Mouse (Mus musculus): ENCODE data around the gene 2510002D24Rik. TPM values are rescaled to one million over a fixed set of nuclear protein-coding genes. Genes with fewer than 3 reads are reported as not detected.

The 2510002D24Rik gene
- 37.4 and 46.3 TPM in 2 replicates for polyA plus RNA-seq (2012; rRNA removed)

GRCm38 (mm10) chr16:18836468-18837208, at the start of gene 2510002D24Rik, which contains the start of gene Gm28539:
Gene 2510002D24Rik, plus strand, starts transcription at chr16:18836578.
Gene Gm28539, plus strand, starts transcription at chr16:18836584.
- WGBS, result 2% methylated on average over 46 of the region's 46 CpGs
- Histone ChIP-seq H3K4me3 (replicated peaks; ENCODE audit: extremely low read depth, low read depth, low read length) (peak within 1 kb of the TSS; percentile 95), H3K4me1 (ENCODE audit: control insufficient read depth, insufficient read depth, low read length) (peaks cover 4% of the 10 kb centered on the region; the same call in 1 of the 2 replicates)
- DNase-seq, result peak; percentile 94
- TF ChIP-seq POLR2A (IDR thresholded peaks at IDR 0.05; ENCODE audit: borderline replicate concordance, extremely low read depth, low read depth, low read length), result peak; percentile 92
- TF ChIP-seq CTCF (IDR thresholded peaks at IDR 0.05; ENCODE audit: insufficient read depth, low read length), result no peak

GRCm38 (mm10) chr16:18786652-18787051, 49.7 kb upstream of the 2510002D24Rik start:
- Histone ChIP-seq H3K4me3 (replicated peaks; ENCODE audit: extremely low read depth, low read depth, low read length) (no peak overlapping the region), H3K4me1 (ENCODE audit: control insufficient read depth, insufficient read depth, low read length) (no peaks in the 10 kb centered on the region)
- TF ChIP-seq CTCF (IDR thresholded peaks at IDR 0.05; ENCODE audit: insufficient read depth, low read length), result no peak
- TF ChIP-seq POLR2A (IDR thresholded peaks at IDR 0.05; ENCODE audit: borderline replicate concordance, extremely low read depth, low read depth, low read length), result no peak
- WGBS, result 96% methylated on average over 10 of the region's 10 CpGs
- no peak for DNase-seq

DNA sequence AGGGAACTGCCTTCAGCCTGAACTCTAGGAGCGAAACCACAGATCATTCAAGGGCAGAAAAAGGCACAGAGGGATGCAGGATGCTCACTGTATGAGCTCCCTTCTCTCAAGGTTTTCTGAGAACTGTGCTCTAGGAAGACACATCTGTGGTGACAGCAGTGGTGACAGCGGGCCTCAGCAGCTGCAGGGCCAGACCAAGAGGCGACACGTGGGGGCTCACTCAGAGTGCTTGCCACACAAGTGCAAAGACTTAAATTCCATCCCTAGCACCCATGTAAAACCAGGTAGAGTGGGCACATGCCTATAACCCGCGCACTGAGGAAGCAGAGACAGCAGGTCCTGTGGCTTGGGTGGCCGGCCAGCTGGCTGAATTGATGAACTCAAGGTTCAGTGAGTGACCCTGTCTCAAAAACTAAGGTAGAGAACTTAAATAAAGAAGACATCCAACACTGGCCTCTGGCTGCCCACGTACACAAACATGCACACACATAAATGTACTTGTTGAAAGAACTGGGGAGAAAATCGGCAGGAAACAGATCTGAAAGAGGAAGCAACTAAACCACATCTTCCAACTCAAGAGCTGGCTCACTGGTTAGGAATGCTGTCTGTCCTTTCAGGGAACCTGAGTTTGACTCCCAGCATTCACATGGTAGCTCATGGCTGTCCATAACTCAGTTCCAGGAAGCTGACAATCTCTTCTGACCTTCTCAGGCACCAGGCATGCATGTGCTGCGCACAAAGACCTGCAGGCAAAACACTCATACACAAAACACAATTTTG, 47.6 kb upstream of the 2510002D24Rik start:
- no peak for DNase-seq
- 78% methylated on average over 10 of the region's 10 CpGs for WGBS
- Histone ChIP-seq H3K4me1 (ENCODE audit: control insufficient read depth, insufficient read depth, low read length) (no peaks in the 10 kb centered on the region), H3K4me3 (replicated peaks; ENCODE audit: extremely low read depth, low read depth, low read length) (no peak overlapping the region)
- no peak for TF ChIP-seq CTCF (IDR thresholded peaks at IDR 0.05; ENCODE audit: insufficient read depth, low read length)
- no peak for TF ChIP-seq POLR2A (IDR thresholded peaks at IDR 0.05; ENCODE audit: borderline replicate concordance, extremely low read depth, low read depth, low read length)

GRCm38 (mm10) chr16:18795223-18795899, 41.0 kb upstream of the 2510002D24Rik start:
- DNase-seq, result no peak
- WGBS, result 94% methylated on average over 11 of the region's 11 CpGs
- Histone ChIP-seq H3K4me3 (replicated peaks; ENCODE audit: extremely low read depth, low read depth, low read length) (no peak overlapping the region), H3K4me1 (ENCODE audit: control insufficient read depth, insufficient read depth, low read length) (no peaks in the 10 kb centered on the region)
- TF ChIP-seq POLR2A (IDR thresholded peaks at IDR 0.05; ENCODE audit: borderline replicate concordance, extremely low read depth, low read depth, low read length) (no peak), CTCF (IDR thresholded peaks at IDR 0.05; ENCODE audit: insufficient read depth, low read length) (no peak)

- Histone ChIP-seq H3K4me3 (replicated peaks; ENCODE audit: extremely low read depth, low read depth, low read length) (no peak overlapping the region), H3K4me1 (ENCODE audit: control insufficient read depth, insufficient read depth, low read length) (no peaks in the 10 kb centered on the region)
- WGBS, result 72% methylated on average over 7 of the region's 7 CpGs
- no peak for DNase-seq
- no peak for TF ChIP-seq POLR2A (IDR thresholded peaks at IDR 0.05; ENCODE audit: borderline replicate concordance, extremely low read depth, low read depth, low read length)
- TF ChIP-seq CTCF (IDR thresholded peaks at IDR 0.05; ENCODE audit: insufficient read depth, low read length), result no peak
Observed at GRCm38 (mm10) chr16:18796645-18797044, 39.7 kb upstream of the 2510002D24Rik start.

DNA sequence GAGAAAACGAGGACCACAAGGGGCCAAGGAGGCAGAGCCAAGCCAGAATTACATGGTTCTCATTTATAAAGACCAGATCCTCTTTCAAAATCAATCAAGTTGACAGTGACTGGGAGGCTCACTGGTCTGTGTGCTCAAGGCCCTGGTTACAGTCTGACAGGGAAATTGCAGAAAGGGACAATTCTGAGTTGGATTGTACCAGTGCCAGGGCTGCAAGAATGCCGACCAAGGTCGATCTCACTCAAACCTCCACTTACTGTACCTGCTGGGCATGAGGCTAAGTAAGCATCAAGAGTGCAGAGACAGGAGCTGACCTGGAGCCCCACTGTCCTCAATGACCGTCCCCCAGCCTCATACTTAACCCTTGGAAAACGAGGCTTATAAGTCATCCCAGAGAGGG, 38.2 kb upstream of the 2510002D24Rik start:
- 93% methylated on average over 5 of the region's 5 CpGs for WGBS
- H3K4me3 ChIP-seq (replicated peaks; ENCODE audit: extremely low read depth, low read depth, low read length), result no peak overlapping the region
- TF ChIP-seq POLR2A (IDR thresholded peaks at IDR 0.05; ENCODE audit: borderline replicate concordance, extremely low read depth, low read depth, low read length), result no peak
- no peak for TF ChIP-seq CTCF (IDR thresholded peaks at IDR 0.05; ENCODE audit: insufficient read depth, low read length)
- no peak for DNase-seq
- no peaks in the 10 kb centered on the region for H3K4me1 ChIP-seq (ENCODE audit: control insufficient read depth, insufficient read depth, low read length)

GRCm38 (mm10) chr16:18798841-18799240, 37.5 kb upstream of the 2510002D24Rik start:
- 45% methylated on average over 2 of the region's 2 CpGs for WGBS
- no peak overlapping the region for H3K4me3 ChIP-seq (replicated peaks; ENCODE audit: extremely low read depth, low read depth, low read length)
- TF ChIP-seq CTCF (IDR thresholded peaks at IDR 0.05; ENCODE audit: insufficient read depth, low read length) (peak; percentile 95), POLR2A (IDR thresholded peaks at IDR 0.05; ENCODE audit: borderline replicate concordance, extremely low read depth, low read depth, low read length) (no peak)
- peak; percentile 51 for DNase-seq
- H3K4me1 ChIP-seq (ENCODE audit: control insufficient read depth, insufficient read depth, low read length), result no peaks in the 10 kb centered on the region

DNA sequence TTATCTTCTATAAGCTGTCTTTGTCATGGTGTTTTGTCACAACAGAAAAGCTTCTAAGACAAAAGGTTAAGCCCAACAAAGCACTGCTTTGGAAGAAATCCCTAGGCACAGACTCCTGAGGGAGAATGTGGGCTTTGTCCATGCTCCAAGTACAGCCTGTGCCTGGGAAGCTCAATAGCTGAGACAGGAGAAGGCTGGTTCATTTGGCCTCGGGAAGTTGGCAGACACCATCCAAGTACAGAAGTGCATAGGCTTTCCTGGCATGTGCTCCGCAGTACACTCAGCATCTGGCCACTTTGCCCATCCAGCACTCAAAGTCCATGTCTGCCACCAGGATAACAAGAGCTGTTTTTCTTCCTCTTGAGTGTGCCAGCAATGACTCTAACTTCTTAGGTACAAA, 30.6 kb upstream of the 2510002D24Rik start:
- Histone ChIP-seq H3K4me3 (replicated peaks; ENCODE audit: extremely low read depth, low read depth, low read length) (no peak overlapping the region), H3K4me1 (ENCODE audit: control insufficient read depth, insufficient read depth, low read length) (no peaks in the 10 kb centered on the region)
- TF ChIP-seq CTCF (IDR thresholded peaks at IDR 0.05; ENCODE audit: insufficient read depth, low read length) (no peak), POLR2A (IDR thresholded peaks at IDR 0.05; ENCODE audit: borderline replicate concordance, extremely low read depth, low read depth, low read length) (no peak)
- WGBS, result 94% methylated on average over 2 of the region's 2 CpGs
- no peak for DNase-seq

- no peak for TF ChIP-seq POLR2A (IDR thresholded peaks at IDR 0.05; ENCODE audit: borderline replicate concordance, extremely low read depth, low read depth, low read length)
- TF ChIP-seq CTCF (IDR thresholded peaks at IDR 0.05; ENCODE audit: insufficient read depth, low read length), result no peak
- 71% methylated on average over 5 of the region's 5 CpGs for WGBS
- Histone ChIP-seq H3K4me3 (replicated peaks; ENCODE audit: extremely low read depth, low read depth, low read length) (no peak overlapping the region), H3K4me1 (ENCODE audit: control insufficient read depth, insufficient read depth, low read length) (peaks cover 3% of the 10 kb centered on the region; the same call in 1 of the 2 replicates)
- no peak for DNase-seq
Observed at GRCm38 (mm10) chr16:18809001-18809400, 27.4 kb upstream of the 2510002D24Rik start.

All from lung, adult 2 months (tissue).